Mouse (Mus musculus): Measurements from ENCODE around the gene Dvl1. TPM values are rescaled to one million over a fixed set of nuclear protein-coding genes. Genes with fewer than 3 reads are reported as not detected.
A peak's percentile ranks its signal among the peaks of the same experiment; 100 is the strongest.

Gene Dvl1
- total and polyA plus RNA-seq, 3 experiments = 56.8 to 60.3 TPM; not detected in 1

GRCm38 (mm10) chr4:155802741-155803339 lies 44.4 kb upstream of the Dvl1 start, which contains the start of gene Mrpl20:
TSS of gene Mrpl20 (plus strand) at chr4:155802878.
- Histone ChIP-seq H3K4me1 (ENCODE audit: control insufficient read depth in 1 of 2, insufficient read depth in 2 of 2, low read length in 2 of 2) (peaks cover 11 to 15% of the 10 kb centered on the region in 2 experiments), H3K9me3 (replicated peaks; ENCODE audit: insufficient read depth, low read length) (no peaks in the 10 kb centered on the region), H3K79me2 (ENCODE audit: control insufficient read depth, insufficient read depth, low read length, poor library complexity) (peaks cover 27% of the 10 kb centered on the region), H3K36me3 (ENCODE audit: control insufficient read depth in 1 of 2, insufficient read depth in 2 of 2, low read length in 2 of 2) (peaks cover 5 to 24% of the 10 kb centered on the region in 2 experiments), H3K9ac (ENCODE audit: control insufficient read depth, low read depth, low read length, poor library complexity, severe bottlenecking) (peak within 1 kb of the TSS; percentile 90), H3K4me3 (ENCODE audit: control insufficient read depth in 1 of 2, insufficient read depth in 1 of 2, low read depth in 2 of 2, low read length in 2 of 2) (peak within 1 kb of the TSS; percentile 77 to 93), H3K27ac (ENCODE audit: control insufficient read depth, low read depth, low read length) (peak within 1 kb of the TSS; percentile 78), H3K27me3 (ENCODE audit: control insufficient read depth in 1 of 2, insufficient read depth in 2 of 2, low read length in 2 of 2) (no peaks in the 10 kb centered on the region)
- TF ChIP-seq NRF1 (IDR thresholded peaks at IDR 0.05; ENCODE audit: insufficient read depth, low read depth, low read length, poor library complexity, severe bottlenecking) (no peak), RAD21 (IDR thresholded peaks at IDR 0.05; ENCODE audit: low read depth, low read length) (no peak), ZC3H11A (IDR thresholded peaks at IDR 0.05; ENCODE audit: low read depth, low read length) (no peak), USF2 (IDR thresholded peaks at IDR 0.05; ENCODE audit: borderline replicate concordance in 1 of 2, insufficient read depth in 1 of 2, low read depth in 1 of 2, low read length in 2 of 2) (no peak), MYC (IDR thresholded peaks at IDR 0.05; ENCODE audit: low read depth, low read length) (peak; percentile 92), BHLHE40 (IDR thresholded peaks at IDR 0.05; ENCODE audit: borderline replicate concordance, low read depth, low read length) (no peak), GATA1 (IDR thresholded peaks at IDR 0.05; ENCODE audit: low read depth, low read length) (no peak), HCFC1 (IDR thresholded peaks at IDR 0.05; ENCODE audit: low read depth, low read length) (0 out of 2 replicates have a peak, but pooled peaks have one; percentile 20), NELFE (IDR thresholded peaks at IDR 0.05; ENCODE audit: low read depth, low read length) (no peak), POLR2AphosphoS2 (IDR thresholded peaks at IDR 0.05; ENCODE audit: low read length) (no peak), TAL1 (IDR thresholded peaks at IDR 0.05; ENCODE audit: low read length) (no peak), MAX (IDR thresholded peaks at IDR 0.05; ENCODE audit: low read length) (0 out of 2 replicates have a peak, but pooled peaks have one; percentile 56), TBP (IDR thresholded peaks at IDR 0.05; ENCODE audit: low read depth, low read length) (no peak), SIN3A (IDR thresholded peaks at IDR 0.05; ENCODE audit: low read length) (no peak; the same call in none of the 2 replicates), EP300 (IDR thresholded peaks at IDR 0.05; ENCODE audit: low read depth in 1 of 2, low read length in 2 of 2) (no peak), JUND (IDR thresholded peaks at IDR 0.05; ENCODE audit: low read depth, low read length) (no peak), POLR2A (IDR thresholded peaks at IDR 0.05; ENCODE audit: control insufficient read depth in 1 of 2, insufficient read depth in 1 of 2, low read depth in 1 of 2, low read length in 2 of 2, poor library complexity in 1 of 2) (no peak), TCF12 (IDR thresholded peaks at IDR 0.05; ENCODE audit: low read depth, low read length) (no peak), MXI1 (IDR thresholded peaks at IDR 0.05; ENCODE audit: low read depth, low read length) (peak; percentile 84), CTCF (IDR thresholded peaks at IDR 0.05 in 2 of 3, conservative IDR thresholded peaks at IDR 0.05 in 1 of 3; ENCODE audit: control insufficient read depth in 1 of 3, insufficient read depth in 1 of 3, low read depth in 2 of 3, low read length in 3 of 3, poor library complexity in 1 of 3, severe bottlenecking in 1 of 3) (peak; percentile 18 to 46 (median 25); a peak in 4 of 6 replicates)
- peak; percentile 78 for DNase-seq (ENCODE audit: low read depth, low spot score)

Data from MEL (cell line).